Mouse (Mus musculus): ENCODE measurements around the gene Cabp4.
"Not testable (repeated sequence)": the region's sequence is repeated elsewhere in the genome, so short reads cannot be mapped to it uniquely, and the experiment has no call there.

Gene Cabp4

GRCm38 (mm10) chr19:4122411-4123370, 21.1 kb downstream of the Cabp4 start:
- no peak for DNase-seq

DNA sequence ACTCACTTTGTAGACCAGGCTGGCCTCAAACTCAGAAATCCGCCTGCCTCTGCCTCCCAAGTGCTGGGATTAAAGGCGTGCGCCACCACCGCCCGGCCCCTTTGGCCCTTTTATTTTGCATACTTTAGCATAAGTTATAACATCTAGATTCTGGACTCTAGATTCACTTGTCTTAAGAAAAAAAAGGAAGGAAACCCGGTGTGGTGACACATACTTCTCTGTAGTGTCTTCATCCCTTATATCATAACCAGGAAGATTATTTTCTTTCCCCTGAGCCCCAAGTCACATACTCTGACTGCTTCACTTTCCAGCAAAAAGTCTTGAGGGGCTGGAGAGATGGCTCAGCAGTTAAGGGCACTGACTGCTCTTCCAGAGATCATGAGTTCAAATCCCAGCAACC, 21.9 kb downstream of the Cabp4 start:
- not testable (repeated sequence) for DNase-seq

DNA sequence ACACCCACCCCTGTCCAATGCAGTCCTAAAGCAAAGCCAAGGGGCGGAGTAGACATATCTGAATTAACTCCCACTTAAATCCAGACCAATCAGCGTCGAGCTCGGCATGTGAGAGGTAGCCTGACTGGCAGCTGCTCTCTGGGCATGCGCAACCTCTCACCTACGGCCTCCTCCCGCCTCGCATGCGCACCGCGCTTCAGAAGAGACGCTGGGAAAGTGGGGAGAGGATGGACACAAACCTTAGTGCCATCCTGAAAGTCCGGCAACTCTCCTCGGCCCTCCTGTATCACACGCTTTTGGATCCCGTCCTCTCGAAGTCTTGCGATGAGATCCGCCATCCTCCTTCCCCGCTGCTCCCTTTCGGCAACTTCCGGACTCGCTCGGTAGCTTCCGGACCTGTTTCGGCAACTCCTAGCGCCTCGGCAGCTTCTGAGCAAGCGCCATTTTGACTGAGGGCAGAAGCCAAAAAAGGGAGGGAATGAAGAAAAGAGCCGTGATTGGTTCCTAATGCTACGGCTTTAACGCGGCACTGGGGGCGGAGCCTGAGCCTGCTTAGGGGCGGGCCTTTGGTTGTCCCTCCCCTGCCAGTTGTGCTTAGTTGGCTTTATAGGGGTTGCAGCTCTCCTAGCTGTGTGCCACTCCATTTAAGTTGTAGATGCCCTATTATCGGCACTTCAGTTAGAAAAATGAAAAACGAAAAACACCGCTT, 22.6 kb downstream of the Cabp4 start:
- peak; percentile 98 to 99 for DNase-seq

DNA sequence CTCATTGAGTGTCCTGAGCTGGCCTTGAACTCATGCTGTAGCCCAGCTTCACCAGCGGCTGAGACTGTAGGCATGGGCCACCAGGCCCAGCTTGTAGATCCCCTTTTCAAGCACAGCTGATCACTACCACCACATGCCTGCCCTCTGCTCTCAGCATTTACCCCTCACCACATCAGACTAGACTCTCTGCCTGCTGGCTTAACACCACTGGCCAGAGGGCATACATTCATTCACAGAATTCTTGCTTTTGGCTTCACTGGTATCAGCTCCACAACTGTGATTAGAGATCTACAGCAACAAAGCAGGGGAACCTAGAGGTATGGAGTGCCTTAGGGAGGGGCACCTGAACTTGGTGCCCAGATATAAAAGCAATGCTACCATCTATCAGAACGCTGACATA, 23.3 kb downstream of the Cabp4 start:
- DNase-seq, result no peak

GRCm38 (mm10) chr19:4119716-4120487, 23.9 kb downstream of the Cabp4 start:
- no peak for DNase-seq

GRCm38 (mm10) chr19:4118350-4118749, 25.5 kb downstream of the Cabp4 start:
- DNase-seq, result no peak

DNA sequence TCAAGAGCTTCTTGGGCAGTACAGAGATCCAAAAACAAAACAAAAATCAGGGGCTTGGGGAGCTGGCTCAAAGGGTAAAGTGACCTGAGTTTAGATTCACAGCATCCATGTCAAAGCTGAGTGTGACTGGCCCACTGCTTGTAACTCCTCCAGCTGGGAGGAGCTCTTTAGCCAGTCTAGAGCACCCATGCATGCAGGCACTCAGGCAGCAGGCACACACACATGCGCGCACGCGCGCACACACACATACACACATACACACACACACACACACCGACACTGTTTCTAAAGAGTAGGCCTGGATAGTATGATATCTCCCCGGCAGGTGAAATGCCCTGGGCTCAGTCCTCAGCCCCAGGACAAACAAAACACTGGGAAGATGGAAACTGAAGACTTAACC, 26.8 kb downstream of the Cabp4 start:
- DNase-seq, result no peak

DNA sequence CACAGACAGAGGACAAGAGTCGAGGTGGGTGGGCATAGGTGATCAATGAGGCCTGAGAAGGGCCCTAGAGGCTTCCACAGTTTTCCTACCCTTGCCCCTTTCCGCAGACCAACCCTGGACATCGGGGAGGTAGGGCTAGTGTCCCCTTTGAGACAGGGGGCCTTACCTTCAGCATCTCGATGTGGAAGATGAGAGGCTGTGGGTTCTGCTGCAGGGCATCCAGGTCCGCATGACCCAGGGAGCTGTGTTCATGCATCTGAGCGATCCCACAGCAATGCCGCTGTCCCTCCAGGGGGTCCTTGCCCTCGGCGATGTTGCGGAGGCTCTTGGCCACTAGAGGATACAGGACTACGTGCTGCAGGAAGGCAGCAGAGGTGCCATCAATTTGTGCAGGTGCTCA, 28.0 kb downstream of the Cabp4 start:
- DNase-seq, result no peak

GRCm38 (mm10) chr19:4115144-4115543, 28.7 kb downstream of the Cabp4 start:
- no peak for DNase-seq

- DNase-seq, result no peak
Observed at GRCm38 (mm10) chr19:4114551-4114950, 29.3 kb downstream of the Cabp4 start.

DNA sequence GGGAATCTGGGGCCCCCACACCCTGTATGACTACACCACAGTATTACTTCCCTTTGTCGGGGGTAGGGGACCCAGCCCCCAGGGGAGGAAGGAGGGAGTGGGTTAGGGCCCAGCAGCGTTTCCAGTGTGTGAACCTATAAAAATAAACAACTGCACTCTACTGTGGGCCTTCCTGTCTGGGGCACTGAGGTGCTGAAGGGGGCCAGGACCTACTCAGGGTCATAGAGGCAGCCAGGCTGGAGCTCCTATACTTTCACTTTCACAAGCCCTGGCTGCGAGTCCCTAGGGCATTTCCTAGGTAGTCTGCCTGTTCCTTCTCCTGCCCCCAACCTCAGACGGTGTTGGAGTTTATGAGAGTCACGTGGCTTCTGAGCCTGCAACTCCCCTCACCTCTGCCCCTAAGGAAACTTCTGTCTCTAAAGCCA, 30.0 kb downstream of the Cabp4 start:
- peak in 1 of 2 experiments; percentile 40 for DNase-seq

GRCm38 (mm10) chr19:4113186-4113805, 30.5 kb downstream of the Cabp4 start:
- DNase-seq, result no peak

DNA sequence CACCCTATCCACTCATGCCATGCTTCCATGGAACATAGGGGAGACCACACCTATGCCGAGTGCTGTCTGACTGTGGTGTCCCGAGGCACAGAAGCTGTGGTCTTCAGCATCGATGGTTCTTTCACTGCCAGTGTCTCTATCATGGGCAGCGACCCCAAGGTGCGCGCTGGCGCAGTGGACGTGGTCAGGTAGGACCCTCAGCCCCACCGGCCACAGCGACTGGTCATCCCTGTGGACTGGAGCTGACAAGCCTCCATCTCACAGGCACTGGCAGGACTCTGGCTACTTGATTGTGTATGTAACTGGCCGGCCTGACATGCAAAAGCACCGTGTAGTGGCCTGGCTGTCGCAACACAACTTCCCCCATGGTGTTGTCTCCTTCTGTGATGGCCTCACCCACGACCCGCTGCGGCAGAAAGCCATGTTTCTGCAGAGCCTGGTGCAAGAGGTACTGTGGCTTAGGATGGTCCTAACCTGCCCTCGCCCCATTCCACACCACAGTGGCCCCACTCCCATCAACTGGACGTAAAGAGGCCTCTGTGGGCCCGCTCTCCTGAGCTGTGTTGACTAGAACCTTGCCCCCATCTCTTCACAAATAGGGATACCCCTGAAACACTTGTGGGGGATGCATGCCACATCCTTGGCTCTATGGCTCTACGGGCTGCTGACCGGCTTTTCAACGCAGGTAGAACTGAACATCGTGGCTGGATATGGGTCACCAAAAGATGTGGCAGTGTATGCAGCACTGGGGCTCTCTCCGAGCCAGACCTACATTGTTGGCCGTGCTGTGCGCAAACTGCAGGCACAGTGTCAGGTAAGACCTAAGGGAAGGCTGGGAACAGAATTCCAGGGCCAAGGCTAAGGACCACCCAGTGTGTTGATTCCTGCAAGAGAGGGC, 31.5 kb downstream of the Cabp4 start:
- no peak for DNase-seq

DNA sequence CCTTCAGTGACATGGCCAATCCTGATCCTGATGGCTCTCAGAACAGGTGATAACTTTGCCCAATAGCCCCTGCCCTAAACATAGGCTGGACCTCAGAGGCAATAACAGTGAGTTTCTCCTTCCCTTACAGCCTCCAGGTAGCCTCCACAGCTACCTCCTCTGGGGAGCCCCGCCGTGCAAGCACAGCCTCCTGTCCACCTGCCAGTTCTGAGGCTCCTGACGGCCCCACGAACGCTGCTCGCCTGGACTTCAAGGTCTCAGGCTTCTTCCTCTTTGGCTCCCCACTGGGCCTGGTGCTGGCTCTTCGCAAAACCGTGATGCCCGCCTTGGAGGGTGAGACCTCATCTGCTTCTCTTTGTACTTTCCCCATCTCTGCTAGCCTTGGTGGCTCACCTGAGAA, 35.3 kb downstream of the Cabp4 start:
- DNase-seq, result no peak

GRCm38 (mm10) chr19:4106654-4107053, 37.2 kb downstream of the Cabp4 start:
- DNase-seq, result no peak

GRCm38 (mm10) chr19:4104675-4105194, 39.1 kb downstream of the Cabp4 start:
- no peak for DNase-seq

DNA sequence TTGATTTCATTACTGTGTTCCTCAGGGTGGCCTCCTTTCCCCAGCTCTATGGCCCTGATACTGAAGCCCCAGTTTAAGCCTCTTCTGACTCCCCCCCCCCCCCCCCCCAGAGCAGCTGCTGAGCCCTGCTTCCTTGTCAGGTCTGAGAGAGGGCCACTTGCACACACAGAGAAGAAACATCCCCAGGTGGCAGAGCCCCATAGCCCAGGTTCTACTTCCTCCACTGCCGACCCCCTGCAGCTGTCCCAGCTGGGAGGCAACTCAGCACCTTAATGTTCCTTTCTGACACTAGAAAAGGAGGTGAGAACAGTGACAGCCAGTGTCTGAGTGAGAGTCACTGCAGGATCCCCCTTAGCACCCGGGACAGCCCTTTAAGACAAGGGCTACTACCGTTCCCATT, 40.0 kb downstream of the Cabp4 start:
- peak in 1 of 2 experiments; percentile 65 for DNase-seq

- no peak for DNase-seq
Observed at GRCm38 (mm10) chr19:4103294-4103693, 40.5 kb downstream of the Cabp4 start.

DNA sequence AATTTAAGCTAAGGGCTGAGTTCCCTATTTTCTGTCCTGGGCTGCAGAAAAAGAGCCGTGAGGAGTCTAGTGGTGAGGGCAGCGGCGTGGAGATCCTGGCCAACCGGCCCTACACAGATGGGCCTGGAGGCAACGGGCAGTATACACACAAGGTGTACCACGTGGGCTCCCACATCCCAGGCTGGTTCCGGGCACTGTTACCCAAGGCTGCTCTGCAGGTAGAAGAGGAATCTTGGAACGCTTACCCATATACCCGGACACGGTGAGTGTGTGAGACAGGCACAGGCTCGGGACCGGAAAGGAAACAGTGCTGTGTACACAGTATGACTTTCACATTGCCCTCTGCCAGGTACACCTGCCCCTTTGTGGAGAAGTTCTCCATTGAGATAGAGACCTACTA, 41.2 kb downstream of the Cabp4 start:
- no peak for DNase-seq

GRCm38 (mm10) chr19:4102049-4102448, 41.8 kb downstream of the Cabp4 start:
- DNase-seq, result no peak

DNA sequence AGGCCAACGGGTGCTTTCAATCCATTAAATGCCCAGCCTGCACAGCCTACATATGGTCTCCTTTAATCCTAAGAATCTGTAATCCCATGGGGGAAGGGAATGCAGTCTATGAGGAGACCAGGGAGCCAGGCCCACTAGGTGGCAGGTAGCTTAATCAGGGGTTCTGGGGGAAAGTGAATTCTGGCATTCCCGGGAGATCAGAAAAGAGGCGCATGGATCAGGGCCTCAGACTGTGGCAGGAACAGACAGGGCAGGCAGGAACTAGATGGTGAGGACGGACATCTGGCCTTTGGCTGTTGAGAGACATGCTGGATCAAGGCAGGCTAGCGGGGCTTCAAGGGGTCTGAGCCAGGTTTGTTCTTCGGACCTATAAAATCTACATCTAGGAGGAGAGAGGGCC, 42.4 kb downstream of the Cabp4 start:
- no peak for DNase-seq

All from thymus, postnatal 36 days (tissue).